Mouse (Mus musculus): ENCODE measurements around the gene Ica1l.
"Not testable (repeated sequence)": the region's sequence is repeated elsewhere in the genome, so short reads cannot be mapped to it uniquely, and the experiment has no call there.

Ica1l gene

GRCm38 (mm10) chr1:60042796-60043469 is at the start of gene Ica1l:
Gene Ica1l (minus strand): TSS chr1:60043184.
- DNase-seq (ENCODE audit: low read depth, low spot score) = no peak

- DNase-seq (ENCODE audit: low read depth, low spot score) = no peak
These were observed 33.4 kb upstream of the Ica1l start for GRCm38 (mm10) chr1:60076411-60076810.

GRCm38 (mm10) chr1:60075590-60075989 is 32.6 kb upstream of the Ica1l start:
- DNase-seq (ENCODE audit: low read depth, low spot score) = no peak

- no peak for DNase-seq (ENCODE audit: low read depth, low spot score)
These were observed 32.0 kb upstream of the Ica1l start for GRCm38 (mm10) chr1:60074935-60075334.

- not testable (repeated sequence) for DNase-seq (ENCODE audit: low read depth, low spot score)
These were observed 27.7 kb upstream of the Ica1l start for GRCm38 (mm10) chr1:60070725-60071124.

- no peak for DNase-seq (ENCODE audit: low read depth, low spot score)
These were observed 13.3 kb upstream of the Ica1l start for GRCm38 (mm10) chr1:60056310-60056709.

- DNase-seq (ENCODE audit: low read depth, low spot score) = no peak
These were observed 11.7 kb upstream of the Ica1l start for GRCm38 (mm10) chr1:60054659-60055058.

GRCm38 (mm10) chr1:60047481-60047880 is 4.5 kb upstream of the Ica1l start:
- not testable (repeated sequence) for DNase-seq (ENCODE audit: low read depth, low spot score)

GRCm38 (mm10) chr1:60044595-60044994 is 1.6 kb upstream of the Ica1l start:
- DNase-seq (ENCODE audit: low read depth, low spot score) = no peak

GRCm38 (mm10) chr1:60042398-60042795 is 587 bp downstream of the Ica1l start:
- DNase-seq (ENCODE audit: low read depth, low spot score) = no peak

- DNase-seq (ENCODE audit: low read depth, low spot score) = no peak
These were observed 7.9 kb downstream of the Ica1l start for GRCm38 (mm10) chr1:60035044-60035443.

- no peak for DNase-seq (ENCODE audit: low read depth, low spot score)
These were observed 25.9 kb downstream of the Ica1l start for GRCm38 (mm10) chr1:60017031-60017469.

- DNase-seq (ENCODE audit: low read depth, low spot score) = no peak
These were observed 26.8 kb downstream of the Ica1l start for GRCm38 (mm10) chr1:60016136-60016611.

- no peak for DNase-seq (ENCODE audit: low read depth, low spot score)
These were observed 27.5 kb downstream of the Ica1l start for GRCm38 (mm10) chr1:60015511-60015910.

- no peak for DNase-seq (ENCODE audit: low read depth, low spot score)
These were observed 29.2 kb downstream of the Ica1l start for GRCm38 (mm10) chr1:60013779-60014178.

- DNase-seq (ENCODE audit: low read depth, low spot score) = no peak
These were observed 34.2 kb downstream of the Ica1l start for GRCm38 (mm10) chr1:60008743-60009142.

GRCm38 (mm10) chr1:60007337-60007736 is 35.6 kb downstream of the Ica1l start:
- DNase-seq (ENCODE audit: low read depth, low spot score) = no peak

GRCm38 (mm10) chr1:60000319-60000718 is 42.7 kb downstream of the Ica1l start:
- DNase-seq (ENCODE audit: low read depth, low spot score) = no peak

GRCm38 (mm10) chr1:59997352-59997751 is 45.6 kb downstream of the Ica1l start:
- no peak for DNase-seq (ENCODE audit: low read depth, low spot score)

- DNase-seq (ENCODE audit: low read depth, low spot score) = no peak
These were observed 47.3 kb downstream of the Ica1l start for GRCm38 (mm10) chr1:59995646-59996045.

- DNase-seq (ENCODE audit: low read depth, low spot score) = no peak
These were observed 55.5 kb downstream of the Ica1l start for GRCm38 (mm10) chr1:59987399-59988040.

- DNase-seq (ENCODE audit: low read depth, low spot score) = no peak
These were observed 56.4 kb downstream of the Ica1l start for GRCm38 (mm10) chr1:59986626-59987025.

GRCm38 (mm10) chr1:59967291-59967690 is 75.7 kb downstream of the Ica1l start:
- DNase-seq (ENCODE audit: low read depth, low spot score) = no peak

Measured in c-Kit-negative CD71-positive TER-119-positive erythroid progenitor cells, embryonic 14.5 days (primary cell).